Mouse (Mus musculus) layer of hippocampus, adult 11-12 months (tissue): ENCODE data around the gene Tyro3.

Experiments
- DNase-seq: peaks from one replicate; pipeline ENCODE4 v3.0.0; 2022; ENCODE audit warnings: low spot score

The Tyro3 gene

GRCm38 (mm10) chr2:119804275-119804628, 6.7 kb downstream of the Tyro3 start:
- no peak for DNase-seq

- no peak for DNase-seq
Observed at GRCm38 (mm10) chr2:119804776-119805175, 7.2 kb downstream of the Tyro3 start.

GRCm38 (mm10) chr2:119805536-119805935, 8.0 kb downstream of the Tyro3 start:
- no peak for DNase-seq

- no peak for DNase-seq
Observed at GRCm38 (mm10) chr2:119808438-119808837, 10.9 kb downstream of the Tyro3 start.

GRCm38 (mm10) chr2:119808881-119809280, 11.3 kb downstream of the Tyro3 start:
- peak; percentile 32 for DNase-seq

GRCm38 (mm10) chr2:119810890-119811289, 13.4 kb downstream of the Tyro3 start:
- DNase-seq = peak; percentile 7

- DNase-seq = peak; percentile 15
Observed at GRCm38 (mm10) chr2:119811490-119812146, 14.1 kb downstream of the Tyro3 start.

- peak; percentile 72 for DNase-seq
Observed at GRCm38 (mm10) chr2:119814376-119814933, 16.9 kb downstream of the Tyro3 start.

- no peak for DNase-seq
Observed at GRCm38 (mm10) chr2:119816611-119817010, 19.1 kb downstream of the Tyro3 start.

GRCm38 (mm10) chr2:119817047-119817446, 19.5 kb downstream of the Tyro3 start:
- DNase-seq = peak; percentile 72

GRCm38 (mm10) chr2:119818668-119819272, 21.2 kb downstream of the Tyro3 start:
- no peak for DNase-seq

GRCm38 (mm10) chr2:119821136-119821535, 23.6 kb downstream of the Tyro3 start:
- peak; percentile 82 for DNase-seq

GRCm38 (mm10) chr2:119830579-119830978, 33.0 kb downstream of the Tyro3 start:
- no peak for DNase-seq

- DNase-seq = no peak
Observed at GRCm38 (mm10) chr2:119834231-119834630, 36.7 kb downstream of the Tyro3 start.

GRCm38 (mm10) chr2:119837616-119838015, 40.1 kb downstream of the Tyro3 start:
- no peak for DNase-seq

- DNase-seq = no peak
Observed at GRCm38 (mm10) chr2:119838363-119839156, 41.0 kb downstream of the Tyro3 start.

GRCm38 (mm10) chr2:119840008-119840407, 42.5 kb downstream of the Tyro3 start:
- no peak for DNase-seq

GRCm38 (mm10) chr2:119842000-119842399, 44.5 kb downstream of the Tyro3 start:
- no peak for DNase-seq

- DNase-seq = no peak
Observed at GRCm38 (mm10) chr2:119843526-119843925, 46.0 kb downstream of the Tyro3 start.

- DNase-seq = no peak
Observed at GRCm38 (mm10) chr2:119845882-119846546, 48.5 kb downstream of the Tyro3 start.

GRCm38 (mm10) chr2:119846929-119847328, 49.4 kb downstream of the Tyro3 start:
- no peak for DNase-seq

GRCm38 (mm10) chr2:119853811-119854210, 56.3 kb downstream of the Tyro3 start:
- DNase-seq = no peak
